Mouse (Mus musculus): Measurements from ENCODE around the gene Gm45785.

DNA sequence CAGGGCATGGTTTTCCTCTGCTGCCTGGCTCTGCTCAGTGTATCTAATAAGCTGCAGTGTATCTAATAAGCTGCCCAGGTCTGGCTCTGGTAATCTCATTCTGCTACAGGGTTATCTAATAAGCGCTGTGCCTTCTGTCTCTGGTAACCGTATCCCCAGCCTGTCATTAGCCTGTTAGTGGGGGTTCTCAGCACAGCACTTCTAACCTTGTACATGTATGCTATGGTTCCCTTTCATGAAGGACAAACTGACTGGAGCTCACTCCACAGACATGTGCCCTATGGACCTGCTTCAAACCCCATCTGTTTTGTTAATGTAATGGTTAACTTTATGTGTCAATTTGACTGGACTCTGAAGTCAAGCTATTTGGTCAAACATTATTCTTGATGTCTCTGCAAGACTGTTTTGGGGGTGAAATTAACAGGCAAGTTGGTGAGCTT is 49.5 kb upstream of the Gm45785 start:
- no peak for TF ChIP-seq POLR2A (IDR thresholded peaks at IDR 0.05; ENCODE audit: insufficient read depth, low read depth, low read length)
- no peak for TF ChIP-seq CTCF (IDR thresholded peaks at IDR 0.05)
